Mouse (Mus musculus): ENCODE data around the gene Lamc2.

Lamc2 gene

DNA sequence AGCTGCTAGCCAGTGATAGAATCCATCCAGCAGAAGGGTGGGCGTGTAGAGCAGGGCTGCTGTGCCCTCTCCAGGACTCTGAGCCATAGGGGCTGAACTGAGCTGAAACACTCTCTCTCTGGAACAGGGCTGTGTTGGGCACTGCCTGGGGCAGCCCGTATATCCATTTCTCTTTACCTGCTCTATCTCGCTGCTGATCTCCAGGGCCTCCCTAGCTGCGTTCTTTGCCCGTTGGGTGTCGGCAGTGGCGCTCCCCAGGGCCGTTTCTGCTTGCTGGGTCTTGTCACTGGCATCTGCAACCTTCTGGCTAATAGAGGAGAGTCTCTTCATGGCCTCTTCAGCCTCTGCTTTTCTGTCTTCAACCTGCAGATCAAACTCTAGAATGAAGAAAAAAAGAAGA is 57.5 kb downstream of the Lamc2 start:
- in situ Hi-C loops (cut with MseI, MboI): no loop called here

DNA sequence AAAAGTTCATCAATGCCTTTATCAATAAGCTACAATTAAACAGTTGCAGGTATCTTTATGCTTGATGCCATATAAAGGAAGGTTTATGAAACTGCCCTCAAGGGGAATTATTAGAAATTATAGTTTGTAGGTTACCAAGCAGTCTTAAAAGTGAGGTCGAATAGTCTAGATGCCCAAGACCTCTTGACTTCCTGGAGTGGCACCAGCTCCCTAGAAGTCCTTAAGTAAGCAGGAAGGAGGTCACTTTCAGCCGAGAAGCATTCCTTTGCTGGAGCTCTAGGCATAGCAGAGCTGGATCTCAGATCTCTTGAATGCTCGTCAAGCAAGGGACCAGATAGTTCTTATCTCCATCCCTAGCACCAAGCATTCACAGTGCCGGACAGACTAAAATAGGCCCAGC is 58.6 kb downstream of the Lamc2 start:
- in situ Hi-C loops (cut with MseI, MboI): no loop called here

DNA sequence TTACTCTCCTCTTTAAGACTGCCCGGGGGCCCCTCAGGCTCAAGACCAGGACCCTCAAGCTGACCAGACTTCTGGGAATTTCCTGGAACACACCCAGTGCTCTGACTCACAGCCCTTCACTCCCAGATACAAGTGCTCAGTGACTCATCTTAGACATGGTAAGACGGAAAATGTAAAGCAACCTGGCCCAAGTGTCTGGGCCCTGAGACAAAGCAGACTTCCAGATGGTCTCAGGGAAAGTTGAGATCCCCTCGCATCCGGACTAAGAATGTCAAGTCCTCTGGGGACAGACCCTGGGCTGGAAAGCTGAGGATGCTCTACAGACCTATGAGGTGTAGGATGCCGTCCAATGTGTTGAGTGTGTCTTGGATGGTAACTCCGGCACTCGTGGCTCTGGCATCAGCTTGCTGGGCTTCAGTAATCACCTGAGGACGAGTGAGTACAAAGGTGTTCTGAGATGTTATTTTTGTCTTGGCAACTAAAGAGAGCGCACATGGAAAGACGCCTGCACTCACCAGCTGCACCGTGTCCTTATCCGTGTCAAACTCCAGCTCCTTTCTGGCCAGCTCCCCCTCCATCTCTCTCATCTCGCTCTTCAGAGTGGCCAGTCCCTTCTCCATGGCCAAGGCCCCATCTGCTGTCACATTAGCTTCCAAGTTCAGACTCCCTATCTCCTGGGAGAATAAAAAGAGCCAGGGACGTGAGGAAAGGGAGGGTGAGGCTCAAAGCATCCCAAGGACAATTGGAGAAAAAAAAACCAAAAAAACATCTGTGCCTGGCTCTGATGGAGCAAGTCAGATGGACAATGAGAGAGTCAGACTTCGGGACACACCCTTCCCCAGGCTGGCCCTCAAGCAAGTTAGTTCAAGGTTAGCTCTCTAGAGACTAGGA is 59.5 kb downstream of the Lamc2 start:
- in situ Hi-C loops (cut with MseI, MboI): no loop called here

DNA sequence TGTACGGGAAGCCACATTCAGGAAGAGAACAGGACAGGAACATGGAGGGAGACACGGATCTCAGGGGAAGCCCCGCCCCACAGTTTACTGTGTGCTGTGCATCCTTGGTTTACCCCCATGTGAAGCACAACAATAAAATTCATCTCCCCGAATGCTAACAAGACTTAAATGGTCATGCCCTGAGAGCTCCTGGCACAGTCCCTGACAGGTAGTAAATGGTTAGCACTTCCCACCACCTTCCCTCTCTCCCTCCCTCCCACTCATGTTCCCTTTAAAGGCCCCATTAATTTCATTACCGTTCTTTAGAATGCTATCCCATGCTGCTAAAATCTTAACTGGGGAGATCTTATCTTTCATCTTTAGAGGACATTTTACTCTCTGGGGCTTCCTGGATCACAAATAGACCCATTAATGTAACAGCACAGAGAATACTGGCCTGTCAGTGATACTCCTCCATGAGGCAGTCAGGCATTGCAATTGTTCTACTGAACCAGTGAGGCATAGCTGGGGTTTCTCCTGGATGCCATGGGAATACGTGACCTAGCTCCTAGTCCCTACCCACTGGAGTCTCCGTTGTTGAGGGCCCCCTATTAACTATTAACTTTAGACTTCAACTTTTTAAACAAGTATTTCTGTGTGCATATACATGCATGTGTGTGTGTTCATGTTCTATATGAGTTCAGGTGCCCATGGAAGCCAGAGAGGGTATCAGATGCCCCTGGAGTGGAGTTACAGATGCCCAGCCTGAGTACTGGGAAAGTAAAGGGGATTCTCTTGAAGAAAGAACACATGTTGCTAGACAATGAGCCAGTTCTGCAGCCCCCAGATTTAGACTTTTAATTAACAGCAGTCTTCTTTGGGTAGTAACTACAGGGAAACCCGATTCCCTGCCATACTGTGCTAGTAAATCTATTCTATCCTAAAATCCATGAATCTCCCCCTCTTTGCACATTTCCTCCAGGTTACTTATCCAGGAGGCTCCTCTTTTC is 60.7 kb downstream of the Lamc2 start:
- in situ Hi-C loops (cut with MseI, MboI): no loop called here

DNA sequence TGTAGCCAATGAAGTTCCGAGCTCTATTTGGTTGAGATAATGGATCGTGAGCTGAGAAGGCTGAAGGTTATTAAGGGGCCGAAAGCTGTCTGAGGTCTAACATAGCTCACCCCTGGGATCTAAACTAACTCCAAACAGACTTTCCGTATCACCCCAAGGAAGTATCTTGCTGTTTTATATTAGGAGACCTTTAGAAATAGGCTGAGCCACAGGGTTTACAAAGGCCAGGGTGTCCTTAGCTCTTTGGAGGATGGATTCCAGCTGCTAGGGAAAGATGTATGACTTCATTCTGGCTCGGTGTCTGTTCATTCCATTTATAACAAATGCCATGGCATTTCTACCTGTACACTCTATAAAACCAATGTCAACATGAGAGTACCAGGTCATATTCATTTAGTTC is 61.7 kb downstream of the Lamc2 start:
- in situ Hi-C loops (cut with MseI, MboI): no loop called here

DNA sequence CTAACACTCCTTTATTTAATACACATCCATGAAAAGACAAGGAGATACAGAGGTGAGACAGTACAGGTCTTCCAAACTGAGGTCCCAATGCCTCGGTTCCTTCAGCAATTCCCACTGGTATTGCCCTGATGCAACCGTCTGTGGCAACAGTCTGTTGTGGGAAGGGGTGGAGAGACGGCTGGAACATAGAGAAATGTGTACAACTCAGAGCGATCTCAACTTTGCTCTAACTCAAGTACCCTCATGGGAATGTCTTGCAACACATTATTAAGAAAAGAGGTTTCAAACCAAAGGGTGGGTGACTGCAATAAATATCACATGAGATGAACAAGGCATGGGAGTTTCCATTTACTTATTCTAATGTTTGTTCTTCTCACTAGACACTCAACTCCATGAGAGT is 63.5 kb downstream of the Lamc2 start:
- in situ Hi-C loops (cut with MseI, MboI): no loop called here

DNA sequence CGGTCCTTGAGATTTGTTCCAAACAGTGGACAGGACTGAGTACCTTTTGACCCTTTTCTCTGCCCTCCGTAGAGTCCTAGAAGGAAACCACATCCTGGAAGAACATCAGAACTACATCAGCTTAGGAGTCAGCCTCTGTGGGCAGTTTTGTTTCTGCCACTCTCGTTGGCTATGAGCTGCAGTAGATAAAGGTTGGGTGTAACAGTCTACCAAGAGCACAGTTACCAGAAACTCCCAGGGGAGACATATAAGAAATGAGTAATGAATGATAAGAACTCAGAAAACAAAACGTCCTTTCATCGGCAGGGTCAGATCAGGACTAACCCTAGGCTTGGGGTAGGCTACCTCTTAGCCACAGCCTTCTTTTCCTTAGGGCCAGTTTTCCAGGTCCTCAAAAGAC is 64.9 kb downstream of the Lamc2 start:
- in situ Hi-C loops (cut with MseI, MboI): no loop called here

DNA sequence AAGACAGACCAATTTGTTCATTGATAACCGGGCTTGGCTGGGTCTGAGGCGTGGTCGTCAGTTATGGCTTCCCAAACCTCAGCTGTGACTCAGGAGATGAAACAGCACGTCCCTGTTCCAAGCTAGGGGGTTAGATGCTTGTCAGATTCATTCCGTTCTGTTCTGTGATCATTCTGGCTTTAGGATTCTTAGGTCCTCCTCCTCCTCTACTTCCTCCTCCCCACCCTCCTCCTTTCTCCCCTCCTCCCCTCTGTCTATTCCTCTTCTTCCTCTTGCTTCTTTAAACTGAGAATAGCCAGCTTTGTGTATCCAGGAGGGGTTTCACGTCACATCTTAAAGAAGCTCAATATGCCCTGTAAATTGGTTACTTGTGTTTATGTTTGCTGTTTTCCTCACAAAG is 65.7 kb downstream of the Lamc2 start:
- in situ Hi-C loops (cut with MseI, MboI): no loop called here

DNA sequence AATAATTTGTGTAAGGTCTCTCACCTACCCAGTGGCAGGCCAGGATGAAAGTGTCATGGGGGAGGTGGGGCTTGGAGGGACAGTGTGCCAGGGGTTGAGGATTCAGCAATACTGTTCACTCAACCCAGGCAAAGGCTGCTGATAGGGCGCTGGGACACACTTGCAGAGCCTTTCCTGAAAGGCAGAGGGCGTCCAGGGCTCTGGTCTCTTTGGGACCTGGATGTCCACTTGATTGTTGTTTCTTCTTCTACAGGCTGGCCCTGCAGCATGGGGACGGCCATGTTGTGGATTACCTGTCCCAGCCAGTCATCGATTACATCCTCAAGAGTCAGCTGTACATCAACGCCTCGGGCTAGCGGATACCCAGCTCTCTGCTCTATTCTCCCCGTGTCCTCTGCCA is 70.9 kb downstream of the Lamc2 start:
- in situ Hi-C loops (cut with MseI, MboI): no loop called here

DNA sequence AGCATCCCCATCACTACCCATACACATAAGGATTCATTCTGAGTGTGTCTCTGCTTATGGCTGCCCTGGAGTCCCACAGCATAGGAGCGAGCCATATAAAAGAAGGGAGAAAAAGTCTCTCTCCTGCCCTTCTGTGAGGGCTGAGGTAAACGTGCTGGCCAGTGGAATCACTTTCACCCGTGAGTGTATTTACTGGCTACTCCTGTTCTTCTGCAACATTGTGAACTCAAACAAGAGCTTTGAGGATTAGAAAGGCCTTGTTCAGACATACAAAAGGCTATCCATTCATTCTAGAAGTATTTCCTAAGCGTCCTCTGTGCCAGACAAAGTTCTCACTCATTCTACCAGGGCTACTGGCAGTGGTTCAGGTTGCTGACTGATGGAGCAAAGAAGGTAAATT is 74.7 kb downstream of the Lamc2 start:
- in situ Hi-C loops (cut with MseI, MboI): no loop called here

DNA sequence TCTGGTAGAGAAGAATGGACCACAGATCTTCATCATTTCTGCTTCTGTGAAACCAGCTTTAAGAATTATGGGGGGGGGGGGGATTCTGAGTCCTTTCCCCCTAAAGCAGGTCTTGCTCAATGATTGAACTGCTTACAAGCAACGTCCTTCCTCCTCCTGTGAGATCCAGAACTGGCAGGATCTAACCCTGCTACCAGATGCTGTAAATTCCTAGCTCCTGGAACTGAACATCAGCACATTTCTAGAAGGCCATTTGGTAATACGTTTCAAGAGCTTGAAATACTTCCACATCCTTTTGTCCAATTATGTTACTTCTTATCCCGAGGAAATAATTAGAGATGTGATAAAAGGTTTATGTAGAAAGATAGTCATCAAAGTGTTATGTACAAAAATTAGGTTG is 76.4 kb downstream of the Lamc2 start:
- in situ Hi-C loops (cut with MseI, MboI): loop anchor here in 1 of 2 experiments (10.0 kb wide), 1 partner anchor 275 kb away; no protein-coding TSS in a partner anchor

DNA sequence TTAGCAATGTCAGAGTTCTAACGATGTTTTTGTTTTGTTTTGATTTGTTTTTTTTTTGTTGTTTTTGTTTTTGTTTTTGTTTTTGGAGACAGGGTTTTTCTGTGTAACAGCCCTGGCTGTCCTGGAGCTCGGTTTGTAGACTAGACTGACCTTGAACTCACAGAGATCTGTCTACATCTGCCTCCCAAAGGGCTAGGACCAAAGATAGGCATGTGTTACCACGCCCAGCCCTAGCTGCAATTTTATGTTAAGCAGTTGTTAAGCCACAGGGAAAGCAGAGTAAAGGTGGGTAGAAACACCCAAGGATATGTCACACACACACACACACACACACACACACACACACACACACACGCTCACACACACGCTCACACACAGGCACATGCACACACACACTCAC is 76.9 kb downstream of the Lamc2 start:
- in situ Hi-C loops (cut with MseI, MboI): loop anchor here in 1 of 2 experiments (10.0 kb wide), 1 partner anchor 275 kb away; no protein-coding TSS in a partner anchor

DNA sequence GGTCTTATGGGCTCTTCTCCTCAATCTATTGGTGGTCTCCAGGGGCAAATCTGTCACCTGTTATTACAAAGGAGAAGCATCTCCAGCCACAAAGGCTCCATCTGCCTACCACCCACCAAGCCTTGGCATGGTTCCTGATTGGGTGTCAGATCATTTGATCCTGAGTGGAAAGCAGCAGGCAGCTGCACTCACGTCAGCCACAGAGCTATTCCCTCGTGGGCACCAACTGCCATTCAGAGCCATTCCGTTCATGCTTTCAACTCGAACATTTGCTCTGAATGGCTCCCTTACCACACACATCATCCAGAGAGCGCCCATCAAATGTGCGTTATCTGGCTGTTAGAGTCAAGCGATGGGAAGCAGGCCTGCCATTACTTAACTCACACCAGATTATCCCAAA is 78.4 kb downstream of the Lamc2 start:
- in situ Hi-C loops (cut with MseI, MboI): loop anchor here in 1 of 2 experiments (10.0 kb wide), 1 partner anchor 277 kb away; no protein-coding TSS in a partner anchor

DNA sequence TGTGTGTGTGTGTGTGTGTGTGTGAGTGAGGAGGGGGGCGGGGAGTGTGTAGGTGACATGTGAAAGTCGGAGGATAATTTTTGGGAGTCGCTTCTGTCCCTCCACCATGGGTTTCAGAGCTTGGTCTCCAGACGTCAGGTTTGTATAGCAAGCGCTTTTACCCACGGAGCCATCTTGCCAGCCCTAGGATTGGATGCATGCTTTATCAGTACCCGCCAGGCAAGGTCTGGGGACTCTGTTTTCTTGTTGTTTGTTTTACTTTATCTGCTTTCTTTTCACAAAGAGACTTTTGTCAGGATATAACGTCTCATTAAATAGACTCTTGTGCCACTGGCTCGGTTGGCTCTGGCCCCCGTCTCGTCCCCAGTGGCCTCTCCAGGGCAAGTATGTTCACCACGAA is 81.4 kb downstream of the Lamc2 start:
- in situ Hi-C loops (cut with MseI, MboI): loop anchor here in 1 of 2 experiments (10.0 kb wide), 1 partner anchor 280 kb away; no protein-coding TSS in a partner anchor

DNA sequence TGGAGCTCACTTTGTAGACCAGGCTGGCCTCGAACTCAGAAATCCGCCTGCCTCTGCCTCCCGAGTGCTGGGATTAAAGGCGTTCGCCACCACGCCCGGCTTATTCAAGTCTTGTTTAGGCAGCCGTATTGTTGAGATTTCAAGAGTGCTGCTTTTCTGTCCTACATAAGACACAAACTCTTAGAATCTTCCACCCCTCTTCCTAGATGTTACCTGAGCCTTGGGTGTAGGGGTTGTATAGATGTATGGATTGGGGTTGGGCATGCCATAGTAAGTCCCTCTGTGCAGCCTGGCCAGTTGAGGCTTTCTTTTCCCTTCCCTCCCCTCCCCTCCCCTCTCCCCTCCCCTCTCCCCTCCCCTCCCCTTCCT is 83.1 kb downstream of the Lamc2 start:
- in situ Hi-C loops (cut with MseI, MboI): loop anchor here in 1 of 2 experiments (10.0 kb wide), 1 partner anchor 282 kb away; no protein-coding TSS in a partner anchor

DNA sequence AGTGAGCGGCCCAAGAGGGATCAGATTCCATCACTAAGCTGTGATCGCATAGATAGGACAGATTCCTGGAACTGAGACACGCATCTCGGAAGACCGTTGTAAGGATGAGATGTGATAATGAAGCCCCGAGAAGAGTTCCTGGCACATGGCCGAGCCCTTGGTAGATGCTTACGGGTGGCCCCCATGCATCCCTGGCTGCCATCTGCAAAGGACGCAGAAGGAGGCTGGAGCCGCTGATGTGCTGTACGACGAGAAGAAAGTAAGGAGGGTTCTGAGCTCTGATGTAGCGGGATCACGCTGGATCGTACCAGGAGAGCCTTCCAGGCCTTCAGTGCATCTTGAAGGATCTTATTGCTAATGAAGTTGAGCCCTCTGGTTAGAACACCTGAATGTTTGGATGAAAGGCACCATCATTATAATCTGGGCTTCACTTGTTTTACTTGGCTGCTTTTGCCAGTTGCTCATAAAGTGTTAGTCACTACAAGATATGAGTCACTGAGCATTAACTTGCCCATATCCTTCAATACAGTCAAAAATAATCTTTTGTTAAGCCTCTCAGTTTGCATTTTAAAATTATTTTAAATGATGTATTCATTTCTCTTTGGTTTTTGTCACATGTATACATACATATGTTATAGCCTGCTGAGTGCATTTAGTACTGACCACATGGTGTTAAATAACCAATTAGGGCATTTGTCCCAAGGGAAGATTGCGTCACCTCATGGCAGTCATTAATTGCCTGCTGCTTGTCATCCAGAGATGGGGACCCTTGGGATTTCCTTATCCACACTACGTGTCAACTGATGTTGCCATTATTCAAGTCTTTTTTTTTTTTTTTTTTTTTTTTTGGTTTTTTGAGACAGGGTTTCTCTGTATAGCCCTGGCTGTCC is 83.7 kb downstream of the Lamc2 start:
- in situ Hi-C loops (cut with MseI, MboI): loop anchor here in 1 of 2 experiments (10.0 kb wide), 1 partner anchor 282 kb away; no protein-coding TSS in a partner anchor

DNA sequence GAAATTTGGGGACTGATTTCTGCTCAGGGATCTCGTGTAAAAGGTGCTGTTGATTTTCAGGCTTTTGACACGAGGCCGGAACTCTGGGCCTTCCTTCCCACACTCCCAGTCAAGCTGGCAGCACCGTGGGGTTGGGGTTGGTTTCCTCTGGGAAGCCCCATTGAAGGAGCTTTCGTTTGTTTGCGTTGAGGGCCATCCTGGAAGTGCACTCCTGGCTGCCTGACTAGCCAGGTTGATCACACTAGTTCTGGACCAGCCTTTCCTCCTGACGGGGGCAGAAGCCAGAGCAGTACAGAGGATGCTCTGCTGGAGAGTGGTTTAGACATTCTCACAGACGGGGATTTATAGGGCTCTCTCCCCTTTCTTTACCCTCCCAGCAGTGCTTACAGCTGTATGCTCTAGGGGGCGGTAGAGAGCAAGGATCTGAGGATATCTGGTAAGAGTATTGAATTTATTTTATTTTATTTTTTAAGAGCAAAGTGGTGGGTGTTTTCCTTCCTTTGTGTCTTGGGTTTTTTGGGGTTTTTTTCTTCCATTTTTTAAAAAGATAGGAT is 84.8 kb downstream of the Lamc2 start:
- in situ Hi-C loops (cut with MseI, MboI): loop anchor here in 1 of 2 experiments (10.0 kb wide), 1 partner anchor 283 kb away; no protein-coding TSS in a partner anchor

DNA sequence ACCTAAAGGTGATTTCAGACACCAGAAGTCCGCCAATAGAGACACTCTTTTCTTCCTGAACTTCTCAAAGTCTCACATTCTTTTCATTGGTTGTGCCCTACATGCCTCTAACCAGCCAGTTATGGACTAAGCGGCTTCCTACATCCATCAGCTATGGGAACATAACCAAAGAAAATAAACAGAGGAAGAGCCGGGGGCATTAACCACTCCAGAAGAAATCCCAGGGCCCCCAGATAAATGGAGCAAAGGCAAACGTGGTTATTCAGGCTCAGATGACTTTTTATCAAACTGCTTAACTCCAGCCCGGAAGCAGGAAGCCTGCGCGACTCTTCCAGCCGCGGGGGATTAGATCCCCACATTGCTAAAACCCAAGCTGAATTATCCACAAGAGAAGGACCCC is 85.3 kb downstream of the Lamc2 start:
- in situ Hi-C loops (cut with MseI, MboI): loop anchor here in 1 of 2 experiments (10.0 kb wide), 1 partner anchor 284 kb away; no protein-coding TSS in a partner anchor

DNA sequence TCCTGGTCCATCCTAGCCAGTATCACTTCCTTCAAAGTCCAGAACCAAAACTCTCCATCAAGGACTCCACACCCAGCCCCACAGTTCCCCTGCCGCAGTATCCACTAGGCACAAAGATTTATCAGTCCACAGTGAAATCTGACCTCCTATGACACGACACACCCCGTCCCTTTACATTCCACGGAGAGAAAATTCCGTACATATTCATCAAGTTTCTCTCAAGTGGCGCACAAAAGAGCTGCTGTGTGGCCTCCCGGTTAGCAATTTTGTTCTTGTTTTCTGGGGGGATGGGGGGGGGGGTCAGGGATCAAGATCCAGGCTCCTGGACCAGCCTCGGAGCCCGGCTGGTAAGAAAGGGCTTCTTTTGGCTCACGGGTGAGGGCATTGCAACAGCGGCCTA is 87.7 kb downstream of the Lamc2 start:
- in situ Hi-C loops (cut with MseI, MboI): loop anchor here in 1 of 2 experiments (10.0 kb wide), 1 partner anchor 304 kb away; no protein-coding TSS in a partner anchor

DNA sequence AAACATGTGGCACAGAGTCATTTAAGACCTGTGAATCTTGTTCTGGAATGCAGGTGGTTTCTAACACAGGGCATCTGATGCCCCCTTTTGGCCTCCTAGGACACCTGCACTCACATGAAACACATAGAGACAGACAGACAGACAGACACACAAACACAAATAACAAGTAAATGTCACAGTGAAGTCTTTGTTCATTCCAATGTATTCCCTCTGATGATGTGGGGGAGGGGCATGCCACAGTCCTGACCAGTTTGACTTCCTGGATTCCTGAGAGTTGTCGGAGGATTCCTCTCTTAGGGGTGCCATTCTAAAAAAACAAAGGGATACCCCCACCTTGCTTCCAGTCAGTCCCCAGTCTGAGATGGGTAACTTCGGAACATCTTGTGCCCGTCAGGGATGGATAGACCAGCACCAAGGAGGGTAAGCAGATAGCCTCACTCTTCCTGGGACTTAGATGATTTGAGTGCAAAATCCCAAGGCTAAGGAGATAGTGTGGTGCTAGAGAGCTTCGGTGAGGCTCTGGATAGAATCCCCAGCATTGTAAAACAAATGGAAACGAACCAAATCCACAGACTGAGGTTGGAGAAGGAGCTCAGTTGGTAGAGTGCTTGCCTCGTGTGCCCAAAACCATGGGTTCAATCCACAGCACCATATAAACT is 89.1 kb downstream of the Lamc2 start:
- in situ Hi-C loops (cut with MseI, MboI): loop anchor here in 1 of 2 experiments (10.0 kb wide), 1 partner anchor 302 kb away; no protein-coding TSS in a partner anchor
